Mouse (Mus musculus): ENCODE measurements at regions not wholly inside any gene's neighbourhood (a gene's known extent, or its start where the extent isn't known, plus 50 kb on each side); places are given as distances from the start of the nearest gene placed in this dataset.

DNA sequence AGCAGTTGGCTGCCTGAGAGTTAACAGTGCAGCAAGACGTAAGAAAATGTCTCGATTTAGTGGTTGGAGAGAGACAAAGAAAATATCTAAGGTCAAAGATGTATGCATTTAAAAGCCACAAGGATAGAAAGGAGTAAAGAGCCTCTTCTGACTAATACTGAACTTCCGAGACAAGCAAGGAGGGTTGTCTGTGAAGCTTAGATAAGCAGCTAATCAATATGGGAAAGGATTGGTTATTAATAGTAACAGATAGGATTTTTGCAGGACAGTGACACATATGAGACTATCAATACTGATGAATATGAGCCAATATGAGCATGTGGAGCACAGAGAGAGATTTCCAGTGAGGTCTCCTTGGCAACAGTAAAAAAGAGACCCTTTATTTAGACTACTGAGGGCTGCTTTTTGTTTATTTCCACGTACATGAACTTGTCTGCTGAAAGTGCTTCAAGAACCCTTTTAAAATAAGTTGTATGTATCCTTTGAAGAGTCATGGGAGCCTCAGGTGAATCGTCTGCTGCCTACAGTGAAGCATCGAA, 202.2 kb upstream of the Nova1 start:
- no peaks in the 10 kb centered on the region for H3K9me3 ChIP-seq (replicated peaks; ENCODE audit: control insufficient read depth, low read length)
- H3K4me1 ChIP-seq (ENCODE audit: control insufficient read depth, insufficient read depth, low read length) = no peaks in the 10 kb centered on the region
- H3K9ac ChIP-seq (ENCODE audit: low read depth, low read length) = no peak overlapping the region
- no peak overlapping the region for H3K4me2 ChIP-seq
- no peaks in the 10 kb centered on the region for H3K36me3 ChIP-seq (ENCODE audit: control insufficient read depth, insufficient read depth, low read length)
- ATAC-seq (replicated peaks; ENCODE audit: insufficient number of reproducible peaks, low FRiP score, low TSS enrichment) = no peak
- no peak overlapping the region for H3K27ac ChIP-seq (ENCODE audit: low read depth, low read length)
- H3K4me3 ChIP-seq (ENCODE audit: low read depth, low read length) = no peak overlapping the region
- WGBS (ENCODE audit: insufficient replicate concordance) = 69% methylated on average over 6 of the region's 6 CpGs
- no peaks in the 10 kb centered on the region for H3K27me3 ChIP-seq (ENCODE audit: control insufficient read depth, insufficient read depth, low read length)

DNA sequence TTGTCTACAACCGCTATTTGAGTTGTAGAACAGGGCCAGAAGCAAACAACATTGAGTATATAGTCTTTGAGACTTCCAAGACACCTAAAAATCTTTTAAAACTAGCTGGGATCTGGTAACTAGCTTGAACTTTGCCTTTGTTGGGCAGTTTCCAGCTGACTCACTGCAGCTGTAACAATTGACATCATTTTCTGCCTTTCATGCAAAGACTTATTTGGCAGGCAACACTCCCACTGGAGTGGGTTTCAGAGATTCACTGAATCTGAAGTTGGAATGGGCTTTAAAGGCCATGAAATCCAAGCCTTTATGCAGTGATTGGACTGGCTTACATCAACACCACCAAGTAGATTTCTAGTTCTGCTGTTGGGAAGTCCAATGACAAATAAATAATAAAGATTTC, 173.6 kb upstream of the Nova1 start:
- 83% methylated on average over 1 of the region's 1 CpGs for WGBS (ENCODE audit: insufficient replicate concordance)

DNA sequence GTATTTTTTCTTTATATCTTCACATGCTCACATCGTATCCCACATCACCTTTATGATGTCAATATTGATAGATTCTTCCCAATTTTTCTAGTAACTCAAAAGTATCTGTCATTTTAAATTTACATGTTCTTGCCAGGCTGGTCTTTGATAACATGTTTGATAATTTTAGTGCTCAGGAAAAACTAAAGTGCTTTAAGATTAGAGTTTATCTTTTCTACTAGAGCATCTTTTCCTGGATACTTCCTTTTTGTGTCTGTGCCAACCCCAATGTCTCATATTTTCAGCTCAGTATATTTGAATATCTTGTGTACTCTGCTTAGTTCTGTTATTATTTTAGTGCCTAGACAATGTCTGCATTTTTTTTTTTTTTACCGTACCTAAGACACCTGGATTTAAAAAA, 170.2 kb upstream of the Nova1 start:
- no peak for ATAC-seq (replicated peaks; ENCODE audit: insufficient number of reproducible peaks, low FRiP score, low TSS enrichment)
- H3K4me3 ChIP-seq (ENCODE audit: low read depth, low read length) = no peak overlapping the region
- no peak overlapping the region for H3K4me2 ChIP-seq
- H3K9me3 ChIP-seq (replicated peaks; ENCODE audit: control insufficient read depth, low read length) = no peaks in the 10 kb centered on the region
- no peaks in the 10 kb centered on the region for H3K27me3 ChIP-seq (ENCODE audit: control insufficient read depth, insufficient read depth, low read length)
- 79% methylated on average over 2 of the region's 2 CpGs for WGBS (ENCODE audit: insufficient replicate concordance)
- H3K27ac ChIP-seq (ENCODE audit: low read depth, low read length) = no peak overlapping the region
- no peaks in the 10 kb centered on the region for H3K4me1 ChIP-seq (ENCODE audit: control insufficient read depth, insufficient read depth, low read length)
- no peaks in the 10 kb centered on the region for H3K36me3 ChIP-seq (ENCODE audit: control insufficient read depth, insufficient read depth, low read length)
- H3K9ac ChIP-seq (ENCODE audit: low read depth, low read length) = no peak overlapping the region

More for the DNA sequence above, 173.6 kb upstream of the Nova1 start:
- no peak overlapping the region for H3K9ac ChIP-seq (ENCODE audit: low read depth, low read length)
- H3K27me3 ChIP-seq (ENCODE audit: control insufficient read depth, insufficient read depth, low read length) = no peaks in the 10 kb centered on the region
- H3K4me2 ChIP-seq = no peak overlapping the region
- no peak overlapping the region for H3K4me3 ChIP-seq (ENCODE audit: low read depth, low read length)
- no peaks in the 10 kb centered on the region for H3K36me3 ChIP-seq (ENCODE audit: control insufficient read depth, insufficient read depth, low read length)
- no peaks in the 10 kb centered on the region for H3K4me1 ChIP-seq (ENCODE audit: control insufficient read depth, insufficient read depth, low read length)
- H3K9me3 ChIP-seq (replicated peaks; ENCODE audit: control insufficient read depth, low read length) = no peaks in the 10 kb centered on the region
- no peak overlapping the region for H3K27ac ChIP-seq (ENCODE audit: low read depth, low read length)
- ATAC-seq (replicated peaks; ENCODE audit: insufficient number of reproducible peaks, low FRiP score, low TSS enrichment) = no peak

DNA sequence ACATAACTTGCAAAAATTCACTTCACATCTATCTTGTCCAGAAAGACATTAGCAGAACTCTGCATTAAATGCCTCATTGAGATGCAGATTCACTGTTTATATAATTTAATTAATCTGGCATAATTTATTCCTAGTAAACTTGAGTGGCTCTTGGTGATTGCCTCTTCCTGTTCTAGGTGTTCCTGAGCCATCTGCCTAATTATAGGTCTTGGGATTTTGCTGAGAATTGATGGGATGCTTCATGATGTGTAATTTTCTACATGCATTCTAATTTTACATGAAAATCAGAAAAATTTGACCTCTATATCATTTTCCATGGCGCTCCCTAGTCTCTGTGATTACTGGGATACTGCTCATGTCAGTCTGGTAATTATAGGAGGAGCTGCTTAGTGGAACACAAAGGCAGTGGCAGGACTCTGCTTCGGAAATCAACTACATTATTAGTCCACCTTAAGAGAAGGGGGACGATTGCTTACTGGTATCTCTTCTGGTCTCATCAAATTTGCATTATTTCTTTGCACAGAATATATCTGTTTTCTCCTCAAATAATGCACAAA, 131.6 kb upstream of the Nova1 start:
- Histone ChIP-seq H3K27me3 (ENCODE audit: control insufficient read depth, insufficient read depth, low read length) (no peaks in the 10 kb centered on the region), H3K36me3 (ENCODE audit: control insufficient read depth, insufficient read depth, low read length) (no peaks in the 10 kb centered on the region), H3K4me2 (no peak overlapping the region), H3K27ac (ENCODE audit: low read depth, low read length) (no peak overlapping the region), H3K9ac (ENCODE audit: low read depth, low read length) (no peak overlapping the region), H3K4me3 (ENCODE audit: low read depth, low read length) (no peak overlapping the region), H3K4me1 (ENCODE audit: control insufficient read depth, insufficient read depth, low read length) (no peaks in the 10 kb centered on the region), H3K9me3 (replicated peaks; ENCODE audit: control insufficient read depth, low read length) (no peaks in the 10 kb centered on the region)
- ATAC-seq (replicated peaks; ENCODE audit: insufficient number of reproducible peaks, low FRiP score, low TSS enrichment) = no peak
- WGBS (ENCODE audit: insufficient replicate concordance) = 78% methylated on average over 3 of the region's 3 CpGs

DNA sequence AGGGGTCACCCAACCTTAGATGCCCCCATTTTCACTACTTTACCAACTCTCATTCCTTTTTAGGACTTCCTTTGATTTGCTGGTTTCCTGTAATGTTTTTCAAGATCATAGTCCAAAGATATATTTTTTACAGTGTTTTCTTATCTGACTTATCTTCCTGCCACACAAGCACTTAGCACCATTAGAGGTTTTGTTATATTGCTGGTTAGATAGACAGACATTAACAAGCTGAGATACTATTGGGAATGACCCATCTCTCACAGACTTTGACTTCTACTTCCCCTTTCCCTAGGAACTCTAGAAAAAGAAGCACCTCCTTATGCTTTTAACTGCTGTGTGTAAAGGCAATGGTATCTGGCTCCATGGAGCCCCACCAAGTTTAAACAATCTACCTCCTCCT, 127.0 kb upstream of the Nova1 start:
- Histone ChIP-seq H3K9me3 (replicated peaks; ENCODE audit: control insufficient read depth, low read length) (no peaks in the 10 kb centered on the region), H3K4me3 (ENCODE audit: low read depth, low read length) (no peak overlapping the region), H3K27me3 (ENCODE audit: control insufficient read depth, insufficient read depth, low read length) (no peaks in the 10 kb centered on the region), H3K36me3 (ENCODE audit: control insufficient read depth, insufficient read depth, low read length) (no peaks in the 10 kb centered on the region), H3K4me2 (no peak overlapping the region), H3K27ac (ENCODE audit: low read depth, low read length) (no peak overlapping the region), H3K9ac (ENCODE audit: low read depth, low read length) (no peak overlapping the region), H3K4me1 (ENCODE audit: control insufficient read depth, insufficient read depth, low read length) (no peaks in the 10 kb centered on the region)
- ATAC-seq (replicated peaks; ENCODE audit: insufficient number of reproducible peaks, low FRiP score, low TSS enrichment) = no peak

DNA sequence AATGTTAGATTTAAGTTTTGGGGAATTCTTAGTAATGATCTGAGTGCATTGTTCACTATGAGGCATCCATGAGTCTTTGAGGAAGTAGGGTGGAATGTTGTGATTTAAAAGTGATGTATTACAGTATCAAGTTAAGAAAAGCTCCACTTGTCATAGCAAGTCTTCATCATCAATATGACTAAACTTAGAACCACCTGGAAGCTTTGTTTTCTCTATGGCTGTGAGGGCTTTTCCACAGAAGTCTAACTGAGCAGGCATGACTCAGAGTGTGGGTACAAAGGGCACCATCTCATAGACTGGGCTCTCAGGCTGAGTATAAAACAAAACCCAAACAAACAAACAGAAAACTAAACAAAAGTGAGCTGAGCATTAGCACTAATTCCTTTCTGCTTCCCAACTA, 112.4 kb upstream of the Nova1 start:
- ATAC-seq (replicated peaks; ENCODE audit: insufficient number of reproducible peaks, low FRiP score, low TSS enrichment) = no peak
- H3K27me3 ChIP-seq (ENCODE audit: control insufficient read depth, insufficient read depth, low read length) = no peaks in the 10 kb centered on the region

DNA sequence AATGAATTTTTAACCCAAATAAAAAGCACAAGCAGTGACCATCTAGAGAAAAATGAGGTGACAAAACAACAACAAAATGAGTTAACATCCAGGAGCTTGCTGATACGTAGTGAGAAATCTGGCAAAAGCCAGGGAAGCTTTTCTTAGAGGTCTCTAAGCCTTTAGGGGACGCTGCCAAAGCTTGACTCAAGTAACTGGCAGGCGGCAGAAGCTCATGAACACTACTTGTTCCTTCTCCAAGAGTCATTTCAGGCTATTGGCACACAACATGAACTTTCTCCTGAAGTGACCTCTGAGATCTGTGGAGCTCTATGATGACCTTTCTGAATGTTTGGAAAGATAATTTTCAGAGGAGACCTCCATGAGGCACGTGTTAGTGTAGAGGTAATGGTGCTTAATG, 98.6 kb upstream of the Nova1 start:
- WGBS (ENCODE audit: insufficient replicate concordance) = 68% methylated on average over 4 of the region's 4 CpGs
- Histone ChIP-seq H3K36me3 (ENCODE audit: control insufficient read depth, insufficient read depth, low read length) (no peaks in the 10 kb centered on the region), H3K9ac (ENCODE audit: low read depth, low read length) (no peak overlapping the region), H3K27ac (ENCODE audit: low read depth, low read length) (no peak overlapping the region), H3K4me1 (ENCODE audit: control insufficient read depth, insufficient read depth, low read length) (no peaks in the 10 kb centered on the region), H3K27me3 (ENCODE audit: control insufficient read depth, insufficient read depth, low read length) (no peaks in the 10 kb centered on the region), H3K9me3 (replicated peaks; ENCODE audit: control insufficient read depth, low read length) (no peaks in the 10 kb centered on the region), H3K4me3 (ENCODE audit: low read depth, low read length) (no peak overlapping the region), H3K4me2 (no peak overlapping the region)
- no peak for ATAC-seq (replicated peaks; ENCODE audit: insufficient number of reproducible peaks, low FRiP score, low TSS enrichment)

More for the DNA sequence above, 112.4 kb upstream of the Nova1 start:
- no peak overlapping the region for H3K9ac ChIP-seq (ENCODE audit: low read depth, low read length)
- H3K27ac ChIP-seq (ENCODE audit: low read depth, low read length) = no peak overlapping the region
- no peaks in the 10 kb centered on the region for H3K36me3 ChIP-seq (ENCODE audit: control insufficient read depth, insufficient read depth, low read length)
- H3K4me2 ChIP-seq = no peak overlapping the region
- no peak overlapping the region for H3K4me3 ChIP-seq (ENCODE audit: low read depth, low read length)
- no peaks in the 10 kb centered on the region for H3K9me3 ChIP-seq (replicated peaks; ENCODE audit: control insufficient read depth, low read length)
- H3K4me1 ChIP-seq (ENCODE audit: control insufficient read depth, insufficient read depth, low read length) = no peaks in the 10 kb centered on the region

DNA sequence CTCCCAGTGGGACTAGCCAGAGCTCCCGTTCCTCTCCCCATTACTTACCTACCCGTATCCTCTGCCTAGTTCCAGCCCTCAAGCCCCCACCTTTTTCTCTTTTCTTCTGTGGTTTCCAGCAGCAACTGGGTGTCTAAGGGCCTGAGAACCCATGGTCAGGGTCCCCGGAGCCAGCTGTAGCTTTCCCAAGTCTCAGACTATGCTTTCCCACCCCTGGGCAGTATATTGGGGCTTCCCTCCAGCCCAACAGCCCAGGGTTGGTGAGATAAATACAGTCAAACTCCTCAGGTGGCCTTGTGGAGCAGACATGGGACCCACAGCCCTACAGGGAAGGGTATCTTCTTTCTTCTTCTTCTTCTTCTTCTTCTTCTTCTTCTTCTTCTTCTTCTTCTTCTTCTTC, 59.4 kb upstream of the Nova1 start:
- Histone ChIP-seq H3K9me3 (replicated peaks; ENCODE audit: control insufficient read depth, low read length) (no peaks in the 10 kb centered on the region), H3K36me3 (ENCODE audit: control insufficient read depth, insufficient read depth, low read length) (no peaks in the 10 kb centered on the region), H3K4me3 (ENCODE audit: low read depth, low read length) (no peak overlapping the region), H3K27me3 (ENCODE audit: control insufficient read depth, insufficient read depth, low read length) (no peaks in the 10 kb centered on the region), H3K27ac (ENCODE audit: low read depth, low read length) (no peak overlapping the region), H3K9ac (ENCODE audit: low read depth, low read length) (no peak overlapping the region), H3K4me1 (ENCODE audit: control insufficient read depth, insufficient read depth, low read length) (no peaks in the 10 kb centered on the region), H3K4me2 (no peak overlapping the region)
- ATAC-seq (replicated peaks; ENCODE audit: insufficient number of reproducible peaks, low FRiP score, low TSS enrichment) = no peak
- WGBS (ENCODE audit: insufficient replicate concordance) = 78% methylated on average over 3 of the region's 3 CpGs

DNA sequence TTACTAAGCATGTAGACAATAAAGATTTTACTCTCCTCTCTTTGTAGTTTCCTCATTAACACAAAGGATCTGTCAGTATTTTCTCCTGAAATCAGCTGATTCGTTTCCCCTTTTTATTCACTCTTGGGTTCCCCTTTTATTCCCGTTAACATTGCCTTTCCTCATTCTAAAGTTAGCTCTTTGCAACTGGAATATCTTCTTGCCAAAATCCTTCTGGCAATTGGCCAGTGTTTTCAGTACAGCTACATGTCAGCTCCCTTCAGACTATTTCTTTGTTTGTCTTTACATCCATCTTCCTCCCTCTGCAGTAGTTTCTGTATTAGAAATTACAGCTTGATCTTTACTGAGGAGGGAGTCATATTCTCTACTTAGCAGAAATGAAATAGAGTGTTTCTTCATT, 51.4 kb upstream of the Nova1 start:
- H3K9me3 ChIP-seq (replicated peaks; ENCODE audit: control insufficient read depth, low read length) = no peaks in the 10 kb centered on the region
- ATAC-seq (replicated peaks; ENCODE audit: insufficient number of reproducible peaks, low FRiP score, low TSS enrichment) = no peak
- no peaks in the 10 kb centered on the region for H3K27me3 ChIP-seq (ENCODE audit: control insufficient read depth, insufficient read depth, low read length)
- H3K9ac ChIP-seq (ENCODE audit: low read depth, low read length) = no peak overlapping the region
- no peaks in the 10 kb centered on the region for H3K36me3 ChIP-seq (ENCODE audit: control insufficient read depth, insufficient read depth, low read length)
- no peak overlapping the region for H3K27ac ChIP-seq (ENCODE audit: low read depth, low read length)
- 49% methylated on average over 2 of the region's 2 CpGs for WGBS (ENCODE audit: insufficient replicate concordance)
- no peak overlapping the region for H3K4me3 ChIP-seq (ENCODE audit: low read depth, low read length)
- H3K4me2 ChIP-seq = no peak overlapping the region
- H3K4me1 ChIP-seq (ENCODE audit: control insufficient read depth, insufficient read depth, low read length) = no peaks in the 10 kb centered on the region
